Mouse (Mus musculus) E14TG2a.4 (cell line): ENCODE data around the gene Gm20738.
"Not testable (repeated sequence)": the region's sequence is repeated elsewhere in the genome, so short reads cannot be mapped to it uniquely, and the experiment has no call there.

Source experiments
- H3K27me3 ChIP-seq: 2 replicates; pipeline ENCODE4 v1.6.1; 2014; ENCODE audit warnings: low read length, control low read depth; ENCODE audit not compliant: insufficient read depth
- H3K36me3 ChIP-seq: 2 replicates; pipeline ENCODE4 v1.6.1; 2014; ENCODE audit warnings: low read length, control low read depth; ENCODE audit not compliant: insufficient read depth
- H3K4me1 ChIP-seq: replicated peaks from 2 replicates; pipeline ENCODE4 v1.6.1; 2014; ENCODE audit warnings: low read depth, low read length, control low read depth
- H3K4me3 ChIP-seq: replicated peaks from 2 replicates; pipeline ENCODE4 v1.5.1; 2014; ENCODE audit warnings: mild to moderate bottlenecking, low read length
- H3K9me3 ChIP-seq: 2 replicates; pipeline ENCODE4 v1.6.1; 2014; ENCODE audit warnings: low read length, control low read depth

Gene Gm20738

GRCm38 (mm10) chrY:37957511-37957910 lies at the start of gene Gm20738:
Gene Gm20738, plus strand, starts transcription at chrY:37957811.
- H3K4me1 ChIP-seq, H3K9me3 ChIP-seq, H3K4me3 ChIP-seq, H3K36me3 ChIP-seq, H3K27me3 ChIP-seq: not testable (repeated sequence)
